Mouse (Mus musculus): ENCODE results near the gene Kctd2.

GRCm38 (mm10) chr11:115423091-115423490, 3.2 kb downstream of the Kctd2 start:
- no peak for TF ChIP-seq POLR2A (IDR thresholded peaks at IDR 0.05; ENCODE audit: control insufficient read depth, low read depth, low read length)
- no peak for TF ChIP-seq CTCF (IDR thresholded peaks at IDR 0.05; ENCODE audit: control insufficient read depth, insufficient read depth, insufficient replicate concordance, low read depth, low read length)
